Mouse (Mus musculus) lung, postnatal 10 days (tissue): ENCODE measurements around the gene Rnf17.

Experiments used
- DNase-seq: peaks from one replicate; pipeline ENCODE4 v3.0.0; 2021

The Rnf17 gene

DNA sequence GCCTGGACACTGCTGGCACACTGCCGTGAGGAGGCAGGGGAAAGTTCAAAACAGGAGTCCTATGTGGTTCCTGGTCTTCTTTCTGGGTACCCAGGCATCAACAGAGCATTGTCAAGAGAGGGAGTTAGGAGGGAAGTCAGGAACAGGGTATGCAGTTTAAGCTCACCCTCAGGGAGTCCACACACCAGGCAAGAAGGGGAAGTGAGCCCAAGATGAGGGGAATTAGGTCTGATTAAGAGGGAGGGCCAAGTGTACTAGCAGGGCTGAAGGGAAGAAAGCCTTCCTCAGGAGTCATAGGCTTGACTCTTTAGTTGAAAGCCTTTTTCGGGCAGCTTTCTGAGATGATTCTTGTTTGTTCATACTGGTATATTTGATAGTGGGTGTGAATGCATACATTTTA lies 112.4 kb downstream of the Rnf17 start:
- DNase-seq = no peak

DNA sequence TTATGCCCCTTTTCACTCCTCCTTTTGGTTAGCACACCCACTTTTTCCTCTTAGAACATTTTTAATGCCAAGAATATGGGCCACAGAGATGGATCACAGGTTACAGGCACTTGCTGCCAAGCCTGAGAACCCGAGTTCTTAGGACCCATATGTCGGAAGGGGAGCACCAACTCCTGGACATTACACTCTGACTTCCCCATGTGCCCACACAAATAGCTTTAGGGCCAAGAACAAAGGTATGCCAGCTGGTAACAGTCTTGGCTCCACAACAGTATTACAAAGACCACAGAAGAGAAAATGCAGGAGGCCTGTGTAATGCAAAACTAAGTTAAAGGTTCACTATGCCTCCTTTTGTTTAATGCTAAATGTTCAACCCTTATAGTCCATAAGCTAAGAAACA lies 128.4 kb downstream of the Rnf17 start:
- DNase-seq = no peak

- DNase-seq = no peak
Measured at GRCm38 (mm10) chr14:56544946-56545345, 142.6 kb downstream of the Rnf17 start.

DNA sequence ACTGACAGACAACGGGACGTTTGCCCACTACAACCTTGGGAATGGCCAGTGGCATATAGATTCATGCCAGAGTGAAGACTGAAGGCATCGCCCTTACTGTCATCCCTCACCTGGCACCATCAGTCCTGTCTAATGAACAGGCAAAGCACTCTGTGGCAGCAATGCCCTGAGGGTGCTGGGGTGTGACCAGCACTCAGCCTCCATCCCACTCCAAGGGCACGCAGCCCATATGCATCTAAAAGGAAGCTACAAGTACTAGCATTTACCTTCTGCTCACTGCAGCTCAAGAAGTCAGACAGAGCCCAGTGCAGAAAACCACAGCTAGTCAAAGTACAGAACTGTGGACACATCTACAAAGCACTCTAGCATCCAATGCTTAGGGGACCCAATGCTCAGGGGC lies 143.1 kb downstream of the Rnf17 start:
- DNase-seq = no peak

GRCm38 (mm10) chr14:56550960-56551359 lies 148.6 kb downstream of the Rnf17 start:
- DNase-seq = no peak

GRCm38 (mm10) chr14:56552924-56553323 lies 150.5 kb downstream of the Rnf17 start:
- no peak for DNase-seq

DNA sequence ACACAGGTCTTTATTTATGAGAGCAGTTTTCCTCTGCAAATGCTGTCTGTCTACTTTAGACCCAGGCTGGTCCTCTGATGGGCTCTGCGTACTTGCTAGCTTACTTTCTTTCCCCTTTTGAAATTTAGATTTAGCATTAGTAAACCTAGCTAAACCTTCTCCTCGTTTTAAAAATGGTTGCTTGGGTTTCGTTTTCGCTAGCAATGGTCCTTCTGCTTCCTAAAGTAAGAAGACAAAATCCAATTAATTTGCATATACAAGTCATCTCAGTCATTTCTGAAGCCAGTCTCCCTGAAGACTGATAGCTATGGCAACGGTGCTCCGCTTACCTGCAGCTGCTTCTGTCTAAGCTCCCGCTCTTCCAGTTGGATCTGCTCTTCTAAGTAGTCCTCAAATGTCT lies 150.9 kb downstream of the Rnf17 start:
- DNase-seq = no peak

DNA sequence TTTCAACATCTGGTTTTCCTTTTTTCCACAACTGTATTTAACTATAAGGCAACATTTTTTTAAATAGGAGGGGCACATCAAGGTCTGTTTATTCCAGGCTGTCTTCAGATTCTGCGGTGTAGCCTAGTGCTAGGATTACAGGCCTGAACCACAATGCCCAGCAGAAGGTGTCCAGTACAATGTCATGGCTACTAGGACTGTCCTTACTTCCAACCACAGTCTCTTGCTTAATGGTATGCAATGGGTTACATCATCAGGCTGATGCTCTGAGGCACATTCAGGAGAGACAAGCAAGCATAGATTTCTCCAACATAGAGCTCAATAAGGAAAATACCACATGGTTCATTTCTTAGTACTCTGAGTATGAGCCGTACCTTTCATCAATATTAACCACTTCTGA lies 152.3 kb downstream of the Rnf17 start:
- DNase-seq = no peak

GRCm38 (mm10) chr14:56559134-56559533 lies 156.8 kb downstream of the Rnf17 start:
- DNase-seq = no peak

DNA sequence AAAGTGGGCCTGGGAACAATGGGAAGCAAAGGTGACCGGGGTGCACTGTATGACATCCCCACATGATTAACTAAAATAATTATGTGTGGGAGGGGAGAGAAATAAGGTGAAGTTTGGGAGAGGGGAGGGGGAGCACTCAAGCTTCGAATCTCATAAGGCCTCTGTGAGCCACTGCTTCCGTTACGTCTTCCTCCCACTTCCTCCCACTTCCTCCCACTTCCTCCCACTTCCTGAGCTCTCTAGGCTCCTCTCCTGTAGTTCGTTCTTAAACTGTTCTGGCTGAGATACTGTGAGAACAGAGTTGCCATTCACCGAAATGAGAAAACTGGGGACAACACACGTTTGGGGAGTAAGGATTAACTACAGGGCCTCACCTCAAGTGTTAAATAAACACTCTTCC lies 165.1 kb downstream of the Rnf17 start:
- no peak for DNase-seq

- DNase-seq = no peak
Measured at GRCm38 (mm10) chr14:56569041-56569440, 166.7 kb downstream of the Rnf17 start.

- peak; percentile 97 for DNase-seq
Measured at GRCm38 (mm10) chr14:56571310-56572093, 169.1 kb downstream of the Rnf17 start.

- no peak for DNase-seq
Measured at GRCm38 (mm10) chr14:56572546-56572945, 170.2 kb downstream of the Rnf17 start.
